Mouse (Mus musculus): ENCODE results near the gene Clip3. TPM values are rescaled to one million over a fixed set of nuclear protein-coding genes. Genes with fewer than 3 reads are reported as not detected.

Gene Clip3
- polyA plus RNA-seq, 1 experiment from 2014 or later: 78.3 TPM

GRCm38 (mm10) chr7:30295103-30295502 lies 3.6 kb downstream of the Clip3 start:
- ATAC-seq (no peak), DNase-seq (ENCODE audit: low read depth, low spot score) (no peak)
- TF ChIP-seq CTCF (IDR thresholded peaks at IDR 0.05): no peak
- ChIA-PET CTCF (no interaction called here), POLR2A (no interaction called here)
- H3K27me3 ChIP-seq: no peaks in the 10 kb centered on the region
- in situ Hi-C loops (cut with MboI; ENCODE audit: low pct_unique_long_range_greater_than_20kb): no loop called here

GRCm38 (mm10) chr7:30296816-30297215 lies 5.3 kb downstream of the Clip3 start:
- no peaks in the 10 kb centered on the region for H3K27me3 ChIP-seq
- in situ Hi-C loops (cut with MboI; ENCODE audit: low pct_unique_long_range_greater_than_20kb): no loop called here
- ATAC-seq (no peak), DNase-seq (ENCODE audit: low read depth, low spot score) (no peak)
- no peak for TF ChIP-seq CTCF (IDR thresholded peaks at IDR 0.05)
- POLR2A ChIA-PET: no interaction called here
- CTCF ChIA-PET: no interaction called here

- DNase-seq (ENCODE audit: low read depth, low spot score) (no peak), ATAC-seq (no peak)
- in situ Hi-C loops (cut with MboI; ENCODE audit: low pct_unique_long_range_greater_than_20kb): no loop called here
- no peak for TF ChIP-seq CTCF (IDR thresholded peaks at IDR 0.05)
- ChIA-PET CTCF (no interaction called here), POLR2A (no interaction called here)
- no peaks in the 10 kb centered on the region for H3K27me3 ChIP-seq
Observed at GRCm38 (mm10) chr7:30297266-30297665, 5.7 kb downstream of the Clip3 start.

GRCm38 (mm10) chr7:30300914-30301313 lies 9.4 kb downstream of the Clip3 start:
- ChIA-PET POLR2A (no interaction called here), CTCF (interaction anchor here (0.8 to 2.9 kb wide), 8 partner anchors 10 to 68 kb away, joined by 3 to 12 read pairs (median 6); partner anchors contain the start of genes Clip3, Thap8 and Wdr62)
- ATAC-seq (no peak), DNase-seq (ENCODE audit: low read depth, low spot score) (no peak)
- H3K27me3 ChIP-seq: no peaks in the 10 kb centered on the region
- in situ Hi-C loops (cut with MboI; ENCODE audit: low pct_unique_long_range_greater_than_20kb): no loop called here
- TF ChIP-seq CTCF (IDR thresholded peaks at IDR 0.05): no peak

- POLR2A ChIA-PET: no interaction called here
- in situ Hi-C loops (cut with MboI; ENCODE audit: low pct_unique_long_range_greater_than_20kb): no loop called here
- TF ChIP-seq CTCF (IDR thresholded peaks at IDR 0.05): no peak
Observed at GRCm38 (mm10) chr7:30306083-30306779, 14.7 kb downstream of the Clip3 start.

GRCm38 (mm10) chr7:30308076-30309005 lies 16.8 kb downstream of the Clip3 start, which contains the start of gene Alkbh6:
Alkbh6 (plus strand) TSS chr7:30308717.
- peak; percentile 78 for DNase-seq (ENCODE audit: low read depth, low spot score)
- peak; percentile 100 for ATAC-seq
- ChIA-PET CTCF (interaction anchor here (1.3 kb wide), 1 partner anchor 12 kb away, joined by 3 read pairs; no protein-coding TSS in a partner anchor), POLR2A (interaction anchor here (0.7 to 0.8 kb wide), 2 partner anchors 13 to 14 kb away, joined by 3 to 5 read pairs; partner anchors contain the start of gene E130208F15Rik)
- no peaks in the 10 kb centered on the region for H3K27me3 ChIP-seq
- TF ChIP-seq CTCF (IDR thresholded peaks at IDR 0.05): no peak
- in situ Hi-C loops (cut with MboI; ENCODE audit: low pct_unique_long_range_greater_than_20kb): no loop called here

More at GRCm38 (mm10) chr7:30306083-30306779, 14.7 kb downstream of the Clip3 start:
- H3K27me3 ChIP-seq: no peaks in the 10 kb centered on the region
- CTCF ChIA-PET: interaction anchor here (0.8 to 1.2 kb wide), 3 partner anchors 27 to 34 kb away, joined by 3 to 6 read pairs (median 3); no protein-coding TSS in a partner anchor
- no peak for ATAC-seq
- DNase-seq (ENCODE audit: low read depth, low spot score): no peak

- H3K27me3 ChIP-seq: no peaks in the 10 kb centered on the region
- in situ Hi-C loops (cut with MboI; ENCODE audit: low pct_unique_long_range_greater_than_20kb): no loop called here
- CTCF ChIA-PET: interaction anchor here (1.3 kb wide), 1 partner anchor 11 kb away, joined by 3 read pairs; no protein-coding TSS in a partner anchor
- POLR2A ChIA-PET: interaction anchor here (0.7 kb wide), 1 partner anchor 12 kb away, joined by 3 read pairs; the partner anchor contains the start of gene E130208F15Rik
- DNase-seq (ENCODE audit: low read depth, low spot score) (no peak), ATAC-seq (no peak)
- TF ChIP-seq CTCF (IDR thresholded peaks at IDR 0.05): no peak
Observed at GRCm38 (mm10) chr7:30309395-30310129, 18.0 kb downstream of the Clip3 start.

GRCm38 (mm10) chr7:30310136-30310535 lies 18.6 kb downstream of the Clip3 start:
- in situ Hi-C loops (cut with MboI; ENCODE audit: low pct_unique_long_range_greater_than_20kb): no loop called here
- no peak for TF ChIP-seq CTCF (IDR thresholded peaks at IDR 0.05)
- ChIA-PET CTCF (interaction anchor here (0.7 to 1.2 kb wide), 2 partner anchors 9 to 11 kb away, joined by 3 to 4 read pairs; partner anchors contain the start of gene E130208F15Rik), POLR2A (no interaction called here)
- H3K27me3 ChIP-seq: no peaks in the 10 kb centered on the region
- no peak for DNase-seq (ENCODE audit: low read depth, low spot score)
- ATAC-seq: no peak

- CTCF ChIA-PET: interaction anchor here (0.8 to 1.7 kb wide), 3 partner anchors 12 to 22 kb away, joined by 3 to 6 read pairs (median 4); no protein-coding TSS in a partner anchor
- POLR2A ChIA-PET: interaction anchor here (0.5 to 0.7 kb wide), 3 partner anchors 8 to 56 kb away, joined by 3 to 7 read pairs (median 3); partner anchors contain the start of gene E130208F15Rik
Observed at GRCm38 (mm10) chr7:30313666-30314320, 22.3 kb downstream of the Clip3 start.

More at GRCm38 (mm10) chr7:30313666-30314320, 22.3 kb downstream of the Clip3 start:
- TF ChIP-seq CTCF (IDR thresholded peaks at IDR 0.05): no peak
- no peaks in the 10 kb centered on the region for H3K27me3 ChIP-seq
- ATAC-seq (no peak), DNase-seq (ENCODE audit: low read depth, low spot score) (no peak)
- in situ Hi-C loops (cut with MboI; ENCODE audit: low pct_unique_long_range_greater_than_20kb): no loop called here
